Comparison of ENCODE assay signal across 8 mouse cellular contexts in the genomic region with DNA sequence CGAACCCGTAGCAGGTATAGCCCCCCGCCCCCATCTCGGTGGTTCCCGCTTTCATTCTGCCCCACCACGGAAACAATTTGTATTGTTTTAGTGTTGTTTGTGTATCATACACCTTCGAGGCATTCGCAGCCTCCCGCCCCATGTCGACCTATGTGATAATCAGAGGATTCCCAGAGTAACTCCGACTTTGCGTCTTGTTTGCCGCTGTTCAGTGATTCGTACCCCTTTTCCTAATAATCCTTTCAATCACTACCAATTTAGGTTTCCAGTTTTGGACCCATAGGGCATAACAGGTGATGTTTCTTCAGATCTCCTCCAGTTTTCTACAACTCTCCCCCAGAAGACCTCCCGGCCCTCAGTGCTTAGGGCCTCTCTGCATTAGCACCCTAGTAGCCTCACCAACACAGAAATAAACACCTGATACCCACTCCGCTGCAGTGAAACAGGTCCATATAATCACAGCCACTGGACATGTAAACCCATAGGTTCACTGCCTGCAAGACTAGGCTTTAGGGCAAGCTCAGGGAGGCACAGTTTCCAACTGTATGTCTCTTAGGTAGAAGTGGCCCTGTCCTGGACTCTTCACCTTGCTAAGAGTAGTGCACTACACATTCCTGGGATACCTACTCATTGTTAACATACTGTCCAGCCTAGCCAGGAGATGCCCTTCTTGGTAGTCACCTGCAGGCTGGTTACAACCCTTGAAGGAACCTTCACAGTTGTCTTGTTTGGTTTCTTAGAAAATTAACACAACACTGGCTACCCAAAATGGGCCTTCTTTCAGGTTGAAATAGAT. TPM values are rescaled to one million over a fixed set of nuclear protein-coding genes. Genes with fewer than 3 reads are reported as not detected.
A peak's percentile ranks its signal among the peaks of the same experiment; 100 is the strongest.
DNase-seq lines count a peak whose midpoint lies in the region; ATAC-seq and TF ChIP-seq lines count a peak whose summit lies in the region.

No protein-coding gene starts in this region.

- TF ChIP-seq CTCF in layer of hippocampus, adult 2 months (conservative IDR thresholded peaks at IDR 0.05), result no peak

- 0 out of 2 replicates have a peak, but pooled peaks cover 8% of the 10 kb centered on the region for H3K36me3 ChIP-seq in embryonic facial prominence, embryonic 10.5 days (replicated peaks)
- peaks cover 5% of the 10 kb centered on the region for H3K36me3 ChIP-seq in midbrain, embryonic 14.5 days (ENCODE audit: control insufficient read depth, insufficient read depth, low read length)

- peak overlapping the region; percentile 92 for H3K4me2 ChIP-seq in midbrain, embryonic 14.5 days (ENCODE audit: low read length)

- peak overlapping the region; percentile 93 for H3K27ac ChIP-seq in layer of hippocampus, adult 2 months
- H3K27ac ChIP-seq in embryonic facial prominence, embryonic 10.5 days (replicated peaks), result peak overlapping the region; percentile 90
- peak overlapping the region; percentile 84 for H3K27ac ChIP-seq in midbrain, embryonic 14.5 days (replicated peaks; ENCODE audit: low read depth, low read length)

- intact Hi-C loops in left cerebral cortex, postnatal 4 days (cut with DNase I), result no loop called here

- H3K9ac ChIP-seq in midbrain, embryonic 14.5 days (replicated peaks; ENCODE audit: low read length), result peak overlapping the region; percentile 80

- peaks cover 13% of the 10 kb centered on the region for H3K4me1 ChIP-seq in embryonic facial prominence, embryonic 10.5 days
- H3K4me1 ChIP-seq in midbrain, embryonic 14.5 days (ENCODE audit: control insufficient read depth, insufficient read depth, low read length), result peaks cover 6% of the 10 kb centered on the region; the same call in 1 of the 2 replicates

- no peaks in the 10 kb centered on the region for H3K27me3 ChIP-seq in embryonic facial prominence, embryonic 10.5 days (replicated peaks; ENCODE audit: low read depth, poor library complexity, severe bottlenecking)
- no peaks in the 10 kb centered on the region for H3K27me3 ChIP-seq in midbrain, embryonic 14.5 days (ENCODE audit: control insufficient read depth, insufficient read depth, low read length)

- DNase-seq in layer of hippocampus, adult 2 months (ENCODE audit: low spot score in 2 of 2), result no peak
- DNase-seq in layer of hippocampus, adult 8-10 months (ENCODE audit: low spot score in 2 of 2), result no peak
- DNase-seq in embryonic facial prominence, embryonic 10.5 days (ENCODE audit: low spot score), result no peak
- peak; percentile 1 for DNase-seq in midbrain, embryonic 14.5 days
- no peak for DNase-seq in layer of hippocampus, adult 11-12 months (ENCODE audit: low spot score)
- no peak for DNase-seq in left cerebral cortex, postnatal 4 days

- WGBS in embryonic facial prominence, embryonic 10.5 days, result 7% methylated on average over 16 of the region's 16 CpGs
- WGBS in midbrain, embryonic 14.5 days, result 6% methylated on average over 16 of the region's 16 CpGs

- no peaks in the 10 kb centered on the region for H3K9me3 ChIP-seq in embryonic facial prominence, embryonic 10.5 days
- no peaks in the 10 kb centered on the region for H3K9me3 ChIP-seq in midbrain, embryonic 14.5 days (ENCODE audit: control insufficient read depth, low read length)

- peak; percentile 7 for ATAC-seq in inflammation-experienced regulatory T-cells, adult 6 months
- no peak for ATAC-seq in midbrain, embryonic 14.5 days (ENCODE audit: low FRiP score, low TSS enrichment)
- ATAC-seq in monocyte, adult 5-6 weeks (replicated peaks; ENCODE audit: insufficient number of reproducible peaks, low FRiP score, low TSS enrichment, poor library complexity, severe bottlenecking), result no peak

- peak overlapping the region; percentile 67 for H3K4me3 ChIP-seq in layer of hippocampus, adult 2 months
- H3K4me3 ChIP-seq in embryonic facial prominence, embryonic 10.5 days, result peak overlapping the region; percentile 91
- H3K4me3 ChIP-seq in midbrain, embryonic 14.5 days (replicated peaks; ENCODE audit: low read depth, low read length), result peak overlapping the region; percentile 69

RNA-seq across cellular contexts. Expression of a gene that starts 0.9 kb away (rescaled TPM):
- total RNA-seq in layer of hippocampus, adult 2 months (2021), result 10 to 100 TPM; 10.1 to 11.5 TPM
- 10 to 100 TPM; 10.8 to 15.2 (median 12.7) TPM for total RNA-seq in layer of hippocampus, adult 8-10 months (2022)
- 6.4 and 7.6 TPM in 2 replicates for polyA plus RNA-seq in embryonic facial prominence, embryonic 10.5 days (2016; fragmentation: Nextera tagmentation; extraction: Ambion mirVana)
- 1 to 10 TPM; 2.6 to 5.0 (median 4.6) TPM for polyA plus RNA-seq in inflammation-experienced regulatory T-cells, adult 6 months (2017; shearing (Covaris generic))
- 2.9 and 3.7 TPM in 2 replicates for polyA plus RNA-seq in midbrain, embryonic 14.5 days (2014; fragmentation: Nextera tagmentation; extraction: Ambion mirVana)
- 3.9 to 6.4 TPM (median 5.5 TPM) in 3 replicates for total RNA-seq in monocyte, adult 5-6 weeks (2017)
- total RNA-seq in left cerebral cortex, postnatal 4 days (2021), result 1 to 10 TPM; 7.1 to 8.0 TPM

RNA-seq across cellular contexts. Expression of a gene that starts 44.6 kb away (rescaled TPM):
- 10 to 100 TPM; 40.2 to 42.8 TPM for total RNA-seq in layer of hippocampus, adult 2 months (2021)
- 10 to 100 TPM; 38.6 to 47.0 (median 42.6) TPM for total RNA-seq in layer of hippocampus, adult 8-10 months (2022)
- polyA plus RNA-seq in embryonic facial prominence, embryonic 10.5 days (2016; fragmentation: Nextera tagmentation; extraction: Ambion mirVana), result 44.0 and 46.1 TPM in 2 replicates
- 10 to 100 TPM; 29.5 to 41.9 (median 33.2) TPM for polyA plus RNA-seq in inflammation-experienced regulatory T-cells, adult 6 months (2017; shearing (Covaris generic))
- 43.2 and 55.0 TPM in 2 replicates for polyA plus RNA-seq in midbrain, embryonic 14.5 days (2014; fragmentation: Nextera tagmentation; extraction: Ambion mirVana)
- 64.5 to 80.1 TPM (median 68.5 TPM) in 3 replicates for total RNA-seq in monocyte, adult 5-6 weeks (2017)
- 10 to 100 TPM; 33.1 to 37.3 TPM for total RNA-seq in left cerebral cortex, postnatal 4 days (2021)

RNA-seq across cellular contexts. Expression of a gene that starts 54.5 kb away (rescaled TPM):
- total RNA-seq in layer of hippocampus, adult 2 months (2021), result 10 to 100 TPM; 55.6 to 57.4 TPM
- 10 to 100 TPM; 45.5 to 49.4 (median 47.9) TPM for total RNA-seq in layer of hippocampus, adult 8-10 months (2022)
- polyA plus RNA-seq in embryonic facial prominence, embryonic 10.5 days (2016; fragmentation: Nextera tagmentation; extraction: Ambion mirVana), result not detected in 2 replicates
- not detected for polyA plus RNA-seq in inflammation-experienced regulatory T-cells, adult 6 months (2017; shearing (Covaris generic))
- polyA plus RNA-seq in midbrain, embryonic 14.5 days (2014; fragmentation: Nextera tagmentation; extraction: Ambion mirVana), result 2.8 and 3.9 TPM in 2 replicates
- not detected in 3 replicates for total RNA-seq in monocyte, adult 5-6 weeks (2017)
- 10 to 100 TPM; 36.1 to 41.3 TPM for total RNA-seq in left cerebral cortex, postnatal 4 days (2021)

Comparison
In these comparisons a context has a peak if more than half of its experiments do, and no peak if none do; other contexts are left out.
1. RNA of a gene that starts 54.5 kb away (total RNA-seq): 55.6 to 57.4 TPM in layer of hippocampus, adult 2 months, 45.5 to 49.4 TPM in layer of hippocampus, adult 8-10 months and 36.1 to 41.3 TPM in left cerebral cortex, postnatal 4 days; not detected in monocyte, adult 5-6 weeks; every median in the first group is over 10 times any median in the second.
2. Peak in every context shown above with its lines, with median percentiles within 50 percentile points of each other: H3K27ac ChIP-seq and H3K4me3 ChIP-seq.